Mouse (Mus musculus): ENCODE data around the gene Kcnq1.

The Kcnq1 gene

GRCm38 (mm10) chr7:143275030-143275429 is 168.9 kb downstream of the Kcnq1 start:
- DNase-seq (ENCODE audit: low read depth, low spot score): no peak

- no peak for DNase-seq (ENCODE audit: low read depth, low spot score)
These were observed 177.5 kb downstream of the Kcnq1 start for GRCm38 (mm10) chr7:143283625-143284024.

- DNase-seq (ENCODE audit: low read depth, low spot score): no peak
These were observed 178.7 kb downstream of the Kcnq1 start for GRCm38 (mm10) chr7:143284866-143285265.

- DNase-seq (ENCODE audit: low read depth, low spot score): no peak
These were observed 179.3 kb downstream of the Kcnq1 start for GRCm38 (mm10) chr7:143285440-143285839.

- DNase-seq (ENCODE audit: low read depth, low spot score): no peak
These were observed 180.5 kb downstream of the Kcnq1 start for GRCm38 (mm10) chr7:143286532-143287290.

- DNase-seq (ENCODE audit: low read depth, low spot score): no peak
These were observed 182.0 kb downstream of the Kcnq1 start for GRCm38 (mm10) chr7:143288135-143288534.

GRCm38 (mm10) chr7:143289082-143289849 is 183.1 kb downstream of the Kcnq1 start:
- DNase-seq (ENCODE audit: low read depth, low spot score): no peak

- no peak for DNase-seq (ENCODE audit: low read depth, low spot score)
These were observed 188.7 kb downstream of the Kcnq1 start for GRCm38 (mm10) chr7:143294690-143295355.

- no peak for DNase-seq (ENCODE audit: low read depth, low spot score)
These were observed 189.3 kb downstream of the Kcnq1 start for GRCm38 (mm10) chr7:143295356-143296000.

- no peak for DNase-seq (ENCODE audit: low read depth, low spot score)
These were observed 189.8 kb downstream of the Kcnq1 start for GRCm38 (mm10) chr7:143296001-143296379.

- DNase-seq (ENCODE audit: low read depth, low spot score): peak; percentile 84
These were observed 190.2 kb downstream of the Kcnq1 start for GRCm38 (mm10) chr7:143296384-143296801.

- no peak for DNase-seq (ENCODE audit: low read depth, low spot score)
These were observed 193.9 kb downstream of the Kcnq1 start for GRCm38 (mm10) chr7:143300037-143300436.

GRCm38 (mm10) chr7:143300681-143301080 is 194.5 kb downstream of the Kcnq1 start:
- no peak for DNase-seq (ENCODE audit: low read depth, low spot score)

GRCm38 (mm10) chr7:143302156-143302555 is 196.0 kb downstream of the Kcnq1 start:
- no peak for DNase-seq (ENCODE audit: low read depth, low spot score)

GRCm38 (mm10) chr7:143302593-143303238 is 196.6 kb downstream of the Kcnq1 start:
- DNase-seq (ENCODE audit: low read depth, low spot score): no peak

- no peak for DNase-seq (ENCODE audit: low read depth, low spot score)
These were observed 197.4 kb downstream of the Kcnq1 start for GRCm38 (mm10) chr7:143303557-143303956.

GRCm38 (mm10) chr7:143305808-143306207 is 199.6 kb downstream of the Kcnq1 start:
- no peak for DNase-seq (ENCODE audit: low read depth, low spot score)

GRCm38 (mm10) chr7:143308001-143308400 is 201.8 kb downstream of the Kcnq1 start:
- no peak for DNase-seq (ENCODE audit: low read depth, low spot score)

- DNase-seq (ENCODE audit: low read depth, low spot score): no peak
These were observed 204.1 kb downstream of the Kcnq1 start for GRCm38 (mm10) chr7:143310311-143310710.

- no peak for DNase-seq (ENCODE audit: low read depth, low spot score)
These were observed 204.7 kb downstream of the Kcnq1 start for GRCm38 (mm10) chr7:143310847-143311246.

- DNase-seq (ENCODE audit: low read depth, low spot score): no peak
These were observed 205.3 kb downstream of the Kcnq1 start for GRCm38 (mm10) chr7:143311471-143311870.

All from embryo, embryonic 11.5 days (tissue).